In genomic region chr2:164433278-164433895, GRCm38 (mm10) we compare ENCODE assay signal across 11 mouse cellular contexts. TPM values are rescaled to one million over a fixed set of nuclear protein-coding genes. Genes with fewer than 3 reads are reported as not detected.
DNase-seq lines count a peak whose midpoint lies in the region; ATAC-seq lines count a peak whose summit lies in the region.
"Had no signal": no experiment of that assay in that cellular context is flagged by ENCODE, and none has a peak within 500 bp of the region (broad histone marks: within the 10 kb centered on the region; RNA-seq: fewer than 3 reads in every experiment).

No protein-coding gene starts in this region.

- peak; percentile 55 for DNase-seq in kidney, adult 11 months
- DNase-seq in kidney, adult 18-20 months: no peak
- DNase-seq in ZHBTc4 (ENCODE audit: low read depth, low spot score): peak; percentile 68
- no peak for DNase-seq in gastrocnemius, adult 8-10 months (ENCODE audit: low spot score in 2 of 2)
- no peak for DNase-seq in thymus, postnatal 36 days
- no peak for DNase-seq in embryo, embryonic 10 days (ENCODE audit: low spot score)
- DNase-seq: cerebellum, adult 11 months; right cerebral cortex, postnatal 25 days had no signal

- no peak for ATAC-seq in intestine, embryonic 16.5 days
- no peak for ATAC-seq in liver, embryonic 15.5 days (ENCODE audit: insufficient read depth)

- peak overlapping the region; percentile 95 for H3K27ac ChIP-seq in intestine, embryonic 16.5 days (ENCODE audit: low read length)
- H3K27ac ChIP-seq in liver, embryonic 15.5 days (replicated peaks): peak overlapping the region; percentile 81

- peak overlapping the region; percentile 69 for H3K9ac ChIP-seq in intestine, embryonic 16.5 days (ENCODE audit: low read depth, low read length)
- H3K9ac ChIP-seq in liver, embryonic 15.5 days: no peak overlapping the region

- peaks cover 74% of the 10 kb centered on the region for H3K4me1 ChIP-seq in intestine, embryonic 16.5 days (ENCODE audit: control insufficient read depth, insufficient read depth, low read length)
- peaks cover 11% of the 10 kb centered on the region for H3K4me1 ChIP-seq in liver, embryonic 15.5 days (replicated peaks)

- no peaks in the 10 kb centered on the region for H3K9me3 ChIP-seq in intestine, embryonic 16.5 days (ENCODE audit: control insufficient read depth, low read length)
- H3K9me3 ChIP-seq in liver, embryonic 15.5 days (replicated peaks): no peaks in the 10 kb centered on the region

- H3K27me3 ChIP-seq in intestine, embryonic 16.5 days (replicated peaks; ENCODE audit: control insufficient read depth, insufficient read depth, low read length): no peaks in the 10 kb centered on the region
- peaks cover 31% of the 10 kb centered on the region; the same call in 1 of the 2 replicates for H3K27me3 ChIP-seq in liver, embryonic 15.5 days

- WGBS in intestine, embryonic 16.5 days: 63% methylated on average over 9 of the region's 9 CpGs
- 47% methylated on average over 9 of the region's 9 CpGs for WGBS in liver, embryonic 15.5 days (ENCODE audit: insufficient replicate concordance)

- H3K4me3 ChIP-seq in intestine, embryonic 16.5 days (ENCODE audit: low read length): peak overlapping the region; percentile 27
- no peak overlapping the region for H3K4me3 ChIP-seq in liver, embryonic 15.5 days (replicated peaks)

- H3K36me3 ChIP-seq in intestine, embryonic 16.5 days (ENCODE audit: control insufficient read depth, insufficient read depth, low read length): peaks cover 5% of the 10 kb centered on the region; the same call in 1 of the 2 replicates
- peaks cover 9% of the 10 kb centered on the region; the same call in 1 of the 2 replicates for H3K36me3 ChIP-seq in liver, embryonic 15.5 days (replicated peaks)

- H3K4me2 ChIP-seq in intestine, embryonic 16.5 days (ENCODE audit: low read depth, low read length): peak overlapping the region; percentile 60
- peak overlapping the region; percentile 46 for H3K4me2 ChIP-seq in liver, embryonic 15.5 days

RNA-seq across cellular contexts. Expression of gene Sdc4, which starts 10.3 kb away (rescaled TPM):
- polyA plus RNA-seq in intestine, embryonic 16.5 days (2015; fragmentation: Nextera tagmentation; extraction: Ambion mirVana): 130 and 138 TPM in 2 replicates
- 55.0 and 63.3 TPM in 2 replicates for polyA plus RNA-seq in liver, embryonic 15.5 days (2015; fragmentation: Nextera tagmentation; extraction: Ambion mirVana)
- 10 to 100 TPM; 23.9 to 58.8 (median 34.1) TPM for total RNA-seq in gastrocnemius, adult 8-10 months (2022)

RNA-seq across cellular contexts. Expression of gene Sys1, which starts 23.4 kb away (rescaled TPM):
- polyA plus RNA-seq in intestine, embryonic 16.5 days (2015; fragmentation: Nextera tagmentation; extraction: Ambion mirVana): 54.0 and 56.4 TPM in 2 replicates
- polyA plus RNA-seq in liver, embryonic 15.5 days (2015; fragmentation: Nextera tagmentation; extraction: Ambion mirVana): 27.1 and 29.7 TPM in 2 replicates
- total RNA-seq in gastrocnemius, adult 8-10 months (2022): 10 to 100 TPM; 25.3 to 27.8 (median 26.6) TPM

RNA-seq across cellular contexts. Expression of gene Gm20458, which starts 27.4 kb away (rescaled TPM):
- 9.8 and 11.9 TPM in 2 replicates for polyA plus RNA-seq in intestine, embryonic 16.5 days (2015; fragmentation: Nextera tagmentation; extraction: Ambion mirVana)
- 5.0 TPM in 1 of 2 replicates, not detected in the other for polyA plus RNA-seq in liver, embryonic 15.5 days (2015; fragmentation: Nextera tagmentation; extraction: Ambion mirVana)
- 10 to 100 TPM in 2 of 4 experiments, 1 to 10 TPM in 1, not detected in 1; 3.8 to 12.1 (median 11.8) TPM for total RNA-seq in gastrocnemius, adult 8-10 months (2022)

RNA-seq across cellular contexts. Expression of gene Matn4, which starts 28.4 kb away (rescaled TPM):
- 8.3 and 9.0 TPM in 2 replicates for polyA plus RNA-seq in intestine, embryonic 16.5 days (2015; fragmentation: Nextera tagmentation; extraction: Ambion mirVana)
- polyA plus RNA-seq in liver, embryonic 15.5 days (2015; fragmentation: Nextera tagmentation; extraction: Ambion mirVana): 0.28 and 0.32 TPM in 2 replicates
- total RNA-seq in gastrocnemius, adult 8-10 months (2022): under 1 TPM; 0.27 to 0.99 (median 0.44) TPM

RNA-seq across cellular contexts. Expression of gene Rbpjl, which starts 30.4 kb away (rescaled TPM):
- 25.1 and 25.4 TPM in 2 replicates for polyA plus RNA-seq in intestine, embryonic 16.5 days (2015; fragmentation: Nextera tagmentation; extraction: Ambion mirVana)
- 0.07 and 0.63 TPM in 2 replicates for polyA plus RNA-seq in liver, embryonic 15.5 days (2015; fragmentation: Nextera tagmentation; extraction: Ambion mirVana)
- not detected for total RNA-seq in gastrocnemius, adult 8-10 months (2022)
- total RNA-seq: adrenal gland, adult 2 months had no signal
- polyA plus RNA-seq: adrenal gland, adult 2 months had no signal

Comparison
In these comparisons a context has a peak if more than half of its experiments do, and no peak if none do; other contexts are left out.
1. DNase-seq: peak in kidney, adult 11 months (single experiment) and ZHBTc4 (single experiment); none in kidney, adult 18-20 months (single experiment), gastrocnemius, adult 8-10 months (0 of 2), thymus, postnatal 36 days (0 of 2) and embryo, embryonic 10 days (single experiment).